20 mouse cellular contexts compared by ENCODE assay signal in genomic region chr3:130873745-130874144, GRCm38 (mm10).
A peak's percentile ranks its signal among the peaks of the same experiment; 100 is the strongest.
DNase-seq lines count a peak whose midpoint lies in the region; TF ChIP-seq lines count a peak whose summit lies in the region.
"Had no signal": no experiment of that assay in that cellular context is flagged by ENCODE, and none has a peak within 500 bp of the region (broad histone marks: within the 10 kb centered on the region; RNA-seq: fewer than 3 reads in every experiment).

No protein-coding gene starts in this region.

- in situ Hi-C loops in CH12.LX (cut with MboI; ENCODE audit: low pct_ligation_motif_present, low pct_unique_long_range_greater_than_20kb, low sequenced_read_pairs) = no loop called here

- TF ChIP-seq POLR2A in CH12.LX (IDR thresholded peaks at IDR 0.05; ENCODE audit: low read depth, low read length) = no peak
- TF ChIP-seq POLR2A in cerebellum, adult 2 months (IDR thresholded peaks at IDR 0.05; ENCODE audit: borderline replicate concordance, insufficient read depth, low read length) = no peak

- TF ChIP-seq RAD21 in CH12.LX (IDR thresholded peaks at IDR 0.05; ENCODE audit: low read depth, low read length) = no peak

- peak; percentile 25 for DNase-seq in layer of hippocampus, adult 11-12 months (ENCODE audit: low spot score)
- no peak for DNase-seq in layer of hippocampus, postnatal 10 days (ENCODE audit: low spot score in 2 of 2)
- DNase-seq in A20 (ENCODE audit: low read depth, low spot score) (peak; percentile 17), CH12.LX (ENCODE audit: extremely low read depth) (peak; percentile 18)
- DNase-seq in cerebellum, adult 2 months = no peak
- no peak for DNase-seq in T-cell, adult 2 months (ENCODE audit: low spot score)
- DNase-seq: adrenal gland, postnatal 14 days; cerebellum, adult 18-20 months; forebrain, postnatal 0 days; kidney, postnatal 36 days; liver; lung, adult 18-20 months; lung, postnatal 14 days; right cerebral cortex, postnatal 4 days; thymus, postnatal 36 days had no signal

- no peaks in the 10 kb centered on the region for H3K9me3 ChIP-seq in CH12.LX (replicated peaks; ENCODE audit: low read length)
- H3K9me3 ChIP-seq: midbrain, embryonic 10.5 days had no signal

- H3K79me2 ChIP-seq in CH12.LX (replicated peaks; ENCODE audit: control insufficient read depth, extremely low read depth, insufficient read depth, poor library complexity, severe bottlenecking) (no peaks in the 10 kb centered on the region), macrophage (ENCODE audit: inconsistent target) (peaks cover 31% of the 10 kb centered on the region)

- H3K4me2 ChIP-seq in CH12.LX (ENCODE audit: insufficient read depth, low read depth, poor library complexity, severe bottlenecking) = no peak overlapping the region
- H3K4me2 ChIP-seq: hindbrain, embryonic 14.5 days had no signal

- no peak overlapping the region for H3K4me3 ChIP-seq in CH12.LX (replicated peaks in 1 of 3; ENCODE audit: low read depth in 2 of 3, low read length in 2 of 3, poor library complexity in 1 of 3)
- peak overlapping the region; percentile 32 for H3K4me3 ChIP-seq in macrophage (ENCODE audit: inconsistent target)
- no peak overlapping the region for H3K4me3 ChIP-seq in cerebellum, adult 2 months (replicated peaks; ENCODE audit: insufficient read depth, low read depth, low read length)
- H3K4me3 ChIP-seq: heart, adult 2 months; midbrain, embryonic 10.5 days had no signal

- no peak for TF ChIP-seq CTCF in CH12.LX (conservative IDR thresholded peaks at IDR 0.05 in 1 of 2, IDR thresholded peaks at IDR 0.05 in 1 of 2; ENCODE audit: low read depth in 2 of 2, low read length in 2 of 2)
- no peak for TF ChIP-seq CTCF in cerebellum, adult 2 months (IDR thresholded peaks at IDR 0.05; ENCODE audit: borderline replicate concordance, insufficient read depth, low read depth, low read length)

- dilution Hi-C loops in CH12.LX (cut with MboI; ENCODE audit: extremely low pct_ligation_motif_present, extremely low pct_unique_long_range_greater_than_20kb, low sequenced_read_pairs) = no loop called here

- H3K4me1 ChIP-seq in CH12.LX (ENCODE audit: control insufficient read depth in 1 of 2, insufficient read depth in 2 of 2) = peaks cover 10 to 25% of the 10 kb centered on the region in 2 experiments
- no peaks in the 10 kb centered on the region for H3K4me1 ChIP-seq in cerebellum, adult 2 months (ENCODE audit: control insufficient read depth, insufficient read depth, low read length)
- H3K4me1 ChIP-seq: midbrain, embryonic 10.5 days had no signal

- H3K27ac ChIP-seq in CH12.LX (ENCODE audit: insufficient read depth, low read depth) (no peak overlapping the region), macrophage (peak overlapping the region; percentile 92)
- no peak overlapping the region for H3K27ac ChIP-seq in cerebellum, adult 2 months (ENCODE audit: insufficient read depth, low read length)
- H3K27ac ChIP-seq: heart, adult 2 months; hindbrain, embryonic 14.5 days; midbrain, embryonic 10.5 days had no signal

- WGBS in macrophage (ENCODE audit: missing documents) = 39% methylated on average over 11 of the region's 11 CpGs
- 86% methylated on average over 11 of the region's 11 CpGs for WGBS in cerebellum, adult 2 months

- H3K36me3 ChIP-seq in CH12.LX (replicated peaks in 1 of 2; ENCODE audit: control insufficient read depth in 1 of 2, insufficient read depth in 1 of 2, low read length in 1 of 2) (no peaks in the 10 kb centered on the region), macrophage (ENCODE audit: inconsistent target) (no peaks in the 10 kb centered on the region)
- H3K36me3 ChIP-seq: midbrain, embryonic 10.5 days had no signal

- peak; percentile 62 for TF ChIP-seq EP300 in CH12.LX (IDR thresholded peaks at IDR 0.05; ENCODE audit: low read length)

- H3K9ac ChIP-seq in CH12.LX (ENCODE audit: insufficient read depth, low read depth) = no peak overlapping the region
- H3K9ac ChIP-seq: forebrain, postnatal 0 days; hindbrain, embryonic 14.5 days had no signal

- H3K27me3 ChIP-seq in CH12.LX (replicated peaks) = no peaks in the 10 kb centered on the region
- H3K27me3 ChIP-seq in cerebellum, adult 2 months (ENCODE audit: control insufficient read depth, insufficient read depth, low read length) = no peaks in the 10 kb centered on the region
- H3K27me3 ChIP-seq: Patski had no signal

TF ChIP-seq in CH12.LX, 34 proteins besides CTCF, POLR2A, EP300 and RAD21:
- TF ChIP-seq POLR2AphosphoS2 (IDR thresholded peaks at IDR 0.05; ENCODE audit: low read depth, low read length) = no peak
- peak; percentile 60 for TF ChIP-seq IRF4 (IDR thresholded peaks at IDR 0.05; ENCODE audit: low read depth, low read length)
- TF ChIP-seq BHLHE40 (IDR thresholded peaks at IDR 0.05; ENCODE audit: low read depth, low read length) = peak; percentile 31; the same call in 1 of the 2 replicates

Comparison
In these comparisons a context has a peak if more than half of its experiments do, and no peak if none do; other contexts are left out.
1. DNase-seq: peak in layer of hippocampus, adult 11-12 months (single experiment), A20 (single experiment) and CH12.LX (single experiment); none in layer of hippocampus, postnatal 10 days (0 of 2), cerebellum, adult 2 months (0 of 2) and T-cell, adult 2 months (single experiment).